8 mouse cellular contexts compared by ENCODE assay signal in the genomic region with DNA sequence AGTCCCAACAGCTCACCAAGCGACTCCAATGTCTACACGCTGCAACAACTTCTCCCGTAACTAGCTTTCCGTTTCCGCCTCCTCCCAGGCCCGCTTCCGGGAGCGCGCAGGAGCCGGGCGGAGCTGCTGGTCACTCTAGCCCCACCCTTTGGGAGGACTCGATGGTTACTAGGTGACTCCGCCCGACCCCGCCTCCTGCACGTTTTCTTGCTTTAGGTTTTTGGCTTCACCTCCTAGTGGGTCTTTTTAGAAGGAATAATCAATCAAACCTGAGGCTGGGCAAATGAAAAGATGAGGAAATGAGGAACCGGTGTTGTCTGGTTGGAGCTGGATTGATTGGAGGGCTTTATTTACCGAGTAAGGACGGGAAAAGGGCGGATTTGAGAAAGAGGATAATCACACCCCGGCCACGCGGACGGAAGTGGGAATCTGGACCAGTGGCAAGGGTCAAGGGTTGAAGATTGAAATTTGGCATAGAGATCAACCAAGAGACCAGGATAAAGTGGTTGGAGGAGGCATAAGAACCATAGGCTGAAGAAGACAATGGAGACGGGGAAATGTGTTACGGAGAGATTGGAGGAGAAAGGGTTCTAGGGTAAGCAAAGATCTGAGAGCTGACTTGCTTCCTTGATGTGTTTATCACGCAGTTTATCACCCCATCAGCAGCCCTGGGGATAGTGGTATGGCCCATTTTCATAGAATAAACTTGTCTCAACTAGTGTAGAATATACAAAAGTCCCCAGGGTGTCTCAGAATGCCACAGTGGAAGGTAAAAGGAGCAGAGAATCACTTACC. TPM values are rescaled to one million over a fixed set of nuclear protein-coding genes. Genes with fewer than 3 reads are reported as not detected.
A peak's percentile ranks its signal among the peaks of the same experiment; 100 is the strongest.
DNase-seq lines count a peak whose midpoint lies in the region; ATAC-seq and TF ChIP-seq lines count a peak whose summit lies in the region.

A gene (minus strand): TSS at position 296 of the 795 bp plus-strand sequence.

- peak; percentile 87 for TF ChIP-seq POLR2A in heart, adult 2 months (IDR thresholded peaks at IDR 0.05; ENCODE audit: insufficient read depth, low read depth, low read length)
- no peak for TF ChIP-seq POLR2A in kidney, adult 2 months (IDR thresholded peaks at IDR 0.05; ENCODE audit: low read depth, low read length)

- WGBS in embryonic facial prominence, embryonic 13.5 days, result 3% methylated on average over 27 of the region's 27 CpGs
- WGBS in heart, adult 2 months, result 2% methylated on average over 27 of the region's 27 CpGs
- 3% methylated on average over 27 of the region's 27 CpGs for WGBS in kidney, adult 2 months
- WGBS in limb, embryonic 12.5 days, result 3% methylated on average over 27 of the region's 27 CpGs
- WGBS in midbrain, embryonic 14.5 days, result 2% methylated on average over 27 of the region's 27 CpGs

- peak within 1 kb of the TSS; percentile 88 for H3K27ac ChIP-seq in embryonic facial prominence, embryonic 13.5 days
- H3K27ac ChIP-seq in heart, adult 2 months, result peak within 1 kb of the TSS; percentile 68
- H3K27ac ChIP-seq in kidney, adult 2 months (ENCODE audit: insufficient read depth, low read depth, low read length), result peak within 1 kb of the TSS; percentile 84
- peak within 1 kb of the TSS; percentile 86 for H3K27ac ChIP-seq in limb, embryonic 12.5 days
- peak within 1 kb of the TSS; percentile 77 for H3K27ac ChIP-seq in midbrain, embryonic 14.5 days (replicated peaks; ENCODE audit: low read depth, low read length)

- peak; percentile 91 for DNase-seq in A20 (ENCODE audit: low read depth, low spot score)
- DNase-seq in adrenal gland, postnatal 4 days (ENCODE audit: low spot score in 2 of 2), result peak; percentile 57 to 75
- DNase-seq in heart, adult 2 months, result peak; percentile 86 to 91
- DNase-seq in kidney, adult 2 months, result peak; percentile 94
- peak; percentile 95 for DNase-seq in midbrain, embryonic 14.5 days
- DNase-seq in spleen, adult 12 weeks (ENCODE audit: low spot score), result peak; percentile 62

- H3K79me2 ChIP-seq in heart, adult 2 months (replicated peaks; ENCODE audit: control insufficient read depth, insufficient read depth, low read length), result 0 out of 2 replicates have a peak, but pooled peaks cover 2% of the 10 kb centered on the region

- peak within 1 kb of the TSS; percentile 92 for H3K4me2 ChIP-seq in embryonic facial prominence, embryonic 13.5 days
- H3K4me2 ChIP-seq in limb, embryonic 12.5 days, result peak within 1 kb of the TSS; percentile 91
- H3K4me2 ChIP-seq in midbrain, embryonic 14.5 days (ENCODE audit: low read length), result peak within 1 kb of the TSS; percentile 79

- peak within 1 kb of the TSS; percentile 91 for H3K4me3 ChIP-seq in embryonic facial prominence, embryonic 13.5 days
- peak within 1 kb of the TSS; percentile 86 for H3K4me3 ChIP-seq in heart, adult 2 months
- peak within 1 kb of the TSS; percentile 85 for H3K4me3 ChIP-seq in kidney, adult 2 months (ENCODE audit: insufficient read depth, low read depth, low read length)
- peak within 1 kb of the TSS; percentile 91 for H3K4me3 ChIP-seq in limb, embryonic 12.5 days (replicated peaks)
- H3K4me3 ChIP-seq in midbrain, embryonic 14.5 days (replicated peaks; ENCODE audit: low read depth, low read length), result peak within 1 kb of the TSS; percentile 61

- intact Hi-C loops in heart, adult 2 months (cut with DNase I), result no loop called here

- peak; percentile 82 for ATAC-seq in embryonic facial prominence, embryonic 13.5 days (ENCODE audit: insufficient number of reproducible peaks, insufficient read depth, low FRiP score, low TSS enrichment, low read depth)
- peak; percentile 81 for ATAC-seq in limb, embryonic 12.5 days (ENCODE audit: insufficient number of reproducible peaks, insufficient read depth, low FRiP score, low TSS enrichment, low read depth)
- ATAC-seq in midbrain, embryonic 14.5 days (ENCODE audit: low FRiP score, low TSS enrichment), result peak; percentile 91

- peaks cover 22% of the 10 kb centered on the region for H3K36me3 ChIP-seq in embryonic facial prominence, embryonic 13.5 days
- H3K36me3 ChIP-seq in heart, adult 2 months (ENCODE audit: control insufficient read depth, insufficient read depth, low read length), result no peaks in the 10 kb centered on the region
- no peaks in the 10 kb centered on the region for H3K36me3 ChIP-seq in kidney, adult 2 months (ENCODE audit: control insufficient read depth, insufficient read depth, low read length)
- peaks cover 27% of the 10 kb centered on the region for H3K36me3 ChIP-seq in limb, embryonic 12.5 days
- peaks cover 21% of the 10 kb centered on the region for H3K36me3 ChIP-seq in midbrain, embryonic 14.5 days (ENCODE audit: control insufficient read depth, insufficient read depth, low read length)

- H3K9ac ChIP-seq in embryonic facial prominence, embryonic 13.5 days, result peak within 1 kb of the TSS; percentile 89
- peak within 1 kb of the TSS; percentile 68 for H3K9ac ChIP-seq in heart, adult 2 months (ENCODE audit: low read depth, low read length)
- peak within 1 kb of the TSS; percentile 85 for H3K9ac ChIP-seq in limb, embryonic 12.5 days (replicated peaks)
- peak within 1 kb of the TSS; percentile 64 for H3K9ac ChIP-seq in midbrain, embryonic 14.5 days (replicated peaks; ENCODE audit: low read length)

- no peaks in the 10 kb centered on the region for H3K27me3 ChIP-seq in embryonic facial prominence, embryonic 13.5 days
- H3K27me3 ChIP-seq in heart, adult 2 months (ENCODE audit: control insufficient read depth, insufficient read depth, low read length), result no peaks in the 10 kb centered on the region
- no peaks in the 10 kb centered on the region for H3K27me3 ChIP-seq in kidney, adult 2 months (replicated peaks; ENCODE audit: control insufficient read depth, insufficient read depth, low read length)
- H3K27me3 ChIP-seq in limb, embryonic 12.5 days, result no peaks in the 10 kb centered on the region
- no peaks in the 10 kb centered on the region for H3K27me3 ChIP-seq in midbrain, embryonic 14.5 days (ENCODE audit: control insufficient read depth, insufficient read depth, low read length)

- H3K9me3 ChIP-seq in embryonic facial prominence, embryonic 13.5 days, result no peaks in the 10 kb centered on the region
- no peaks in the 10 kb centered on the region for H3K9me3 ChIP-seq in limb, embryonic 12.5 days
- no peaks in the 10 kb centered on the region for H3K9me3 ChIP-seq in midbrain, embryonic 14.5 days (ENCODE audit: control insufficient read depth, low read length)

- no peak for TF ChIP-seq CTCF in heart, adult 2 months (IDR thresholded peaks at IDR 0.05)
- no peak for TF ChIP-seq CTCF in kidney, adult 2 months (conservative IDR thresholded peaks at IDR 0.05; ENCODE audit: insufficient read depth, insufficient read length, low read depth, low read length)

- TF ChIP-seq EP300 in heart, adult 2 months (IDR thresholded peaks at IDR 0.05; ENCODE audit: insufficient read depth, low read depth, low read length), result 0 out of 2 replicates have a peak, but pooled peaks have one; percentile 11

- H3K4me1 ChIP-seq in embryonic facial prominence, embryonic 13.5 days, result peaks cover 19% of the 10 kb centered on the region
- no peaks in the 10 kb centered on the region for H3K4me1 ChIP-seq in heart, adult 2 months (ENCODE audit: control insufficient read depth, insufficient read depth, low read length)
- no peaks in the 10 kb centered on the region; the same call in 1 of the 2 replicates for H3K4me1 ChIP-seq in kidney, adult 2 months (ENCODE audit: control insufficient read depth, insufficient read depth, low read length)
- peaks cover 21% of the 10 kb centered on the region for H3K4me1 ChIP-seq in limb, embryonic 12.5 days (replicated peaks)
- peaks cover 20% of the 10 kb centered on the region for H3K4me1 ChIP-seq in midbrain, embryonic 14.5 days (ENCODE audit: control insufficient read depth, insufficient read depth, low read length)

RNA-seq across cellular contexts. Expression of the gene that starts here (rescaled TPM):
- total RNA-seq in adrenal gland, postnatal 4 days (2021), result 100 to 1,000 TPM; 137 to 148 TPM
- 174 and 201 TPM in 2 replicates for polyA plus RNA-seq in embryonic facial prominence, embryonic 13.5 days (2015; fragmentation: Nextera tagmentation; extraction: Ambion mirVana)
- 10 to 100 TPM; 51.2 to 52.3 TPM for total RNA-seq in heart, adult 2 months (2021)
- 40.1 and 51.4 TPM in 2 replicates for polyA plus RNA-seq in heart, adult 2 months (2012; rRNA removed)
- polyA plus RNA-seq in kidney, adult 2 months (2012; rRNA removed), result 108 and 113 TPM in 2 replicates
- 180 and 186 TPM in 2 replicates for polyA plus RNA-seq in limb, embryonic 12.5 days (2016; fragmentation: Nextera tagmentation; extraction: Ambion mirVana)
- polyA plus RNA-seq in midbrain, embryonic 14.5 days (2014; fragmentation: Nextera tagmentation; extraction: Ambion mirVana), result 129 and 134 TPM in 2 replicates

Comparison
In these comparisons a context has a peak if more than half of its experiments do, and no peak if none do; other contexts are left out.
1. Peak in every context shown above with its lines: DNase-seq, ATAC-seq, H3K4me3 ChIP-seq and H3K27ac ChIP-seq.